Mouse (Mus musculus): ENCODE data around the gene Carmil3. TPM values are rescaled to one million over a fixed set of nuclear protein-coding genes. Genes with fewer than 3 reads are reported as not detected.

The Carmil3 gene
- polyA plus RNA-seq, 1 experiment from 2014 or later = 3.1 TPM

DNA sequence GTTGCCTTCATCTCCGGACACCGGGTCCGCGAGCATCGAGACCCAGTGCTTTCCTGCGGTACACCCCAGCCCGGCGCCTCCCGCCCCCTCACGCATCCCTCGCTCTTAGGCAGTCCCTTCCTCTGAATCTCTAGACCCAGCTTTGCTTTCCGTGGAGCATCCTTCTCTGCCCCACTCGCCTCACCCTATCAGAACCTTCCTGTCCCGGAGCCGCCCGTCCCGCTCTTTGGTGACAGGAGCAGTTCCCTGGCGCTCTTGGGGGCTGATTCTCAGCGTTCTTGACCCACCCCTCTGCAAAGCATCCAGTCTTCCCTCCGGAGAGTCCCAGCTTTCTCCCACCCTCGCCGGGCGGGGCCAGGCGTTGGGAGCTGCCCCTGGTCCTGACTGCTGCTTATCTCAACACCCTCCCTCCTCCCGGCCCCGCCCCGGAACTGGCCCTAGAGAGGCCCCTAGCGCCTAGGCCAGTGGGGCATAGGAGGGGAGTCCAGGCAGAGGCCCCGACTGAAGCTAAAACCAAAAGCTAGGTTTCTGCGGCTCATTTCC is 911 bp downstream of the Carmil3 start:
- H3K9ac ChIP-seq = peak overlapping the region; percentile 53
- H3K27me3 ChIP-seq (ENCODE audit: insufficient read depth, low read length) = no peaks in the 10 kb centered on the region
- peaks cover 11% of the 10 kb centered on the region; the same call in 1 of the 2 replicates for H3K36me3 ChIP-seq (ENCODE audit: insufficient read depth)
- WGBS = under 1% methylated on average over 30 of the region's 30 CpGs
- DNase-seq = peak; percentile 81
- peak overlapping the region; percentile 46; the same call in 1 of the 2 replicates for H3K27ac ChIP-seq (ENCODE audit: low read depth)
- no peaks in the 10 kb centered on the region for H3K9me3 ChIP-seq (ENCODE audit: low read depth, low read length)
- no peak for TF ChIP-seq CTCF (IDR thresholded peaks at IDR 0.05; ENCODE audit: low read depth)
- ATAC-seq (ENCODE audit: insufficient read depth) = peak; percentile 82
- H3K4me3 ChIP-seq (ENCODE audit: low read depth, low read length) = peak overlapping the region; percentile 66
- peaks cover 4% of the 10 kb centered on the region; the same call in 1 of the 2 replicates for H3K4me1 ChIP-seq (ENCODE audit: insufficient read depth)
- peak overlapping the region; percentile 99 for H3K4me2 ChIP-seq

DNA sequence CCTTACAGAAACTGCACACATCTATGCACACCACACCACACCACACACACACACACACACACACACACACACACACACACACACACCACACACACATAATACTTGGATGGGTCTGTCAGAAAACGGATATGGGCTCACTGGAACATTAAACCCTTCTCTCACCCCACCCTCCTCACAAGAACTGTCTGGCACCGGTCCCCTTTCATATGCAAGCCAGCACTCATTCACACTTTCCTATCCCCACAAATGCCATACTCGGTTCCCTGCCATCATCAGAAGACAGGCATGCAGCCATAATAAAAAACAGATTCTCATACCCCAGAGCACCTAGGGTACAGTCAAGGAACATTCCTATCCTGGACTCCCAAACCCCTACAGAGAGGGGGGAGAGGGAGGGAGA is 1.7 kb downstream of the Carmil3 start:
- TF ChIP-seq CTCF (IDR thresholded peaks at IDR 0.05; ENCODE audit: low read depth) = no peak
- Histone ChIP-seq H3K4me2 (peak overlapping the region; percentile 99; the same call in 1 of the 2 replicates), H3K27me3 (ENCODE audit: insufficient read depth, low read length) (no peaks in the 10 kb centered on the region), H3K36me3 (ENCODE audit: insufficient read depth) (peaks cover 9% of the 10 kb centered on the region; the same call in 1 of the 2 replicates), H3K4me3 (ENCODE audit: low read depth, low read length) (no peak overlapping the region), H3K4me1 (ENCODE audit: insufficient read depth) (peaks cover 4% of the 10 kb centered on the region; the same call in 1 of the 2 replicates), H3K9ac (no peak overlapping the region), H3K9me3 (ENCODE audit: low read depth, low read length) (no peaks in the 10 kb centered on the region), H3K27ac (ENCODE audit: low read depth) (no peak overlapping the region)
- DNase-seq (no peak), ATAC-seq (ENCODE audit: insufficient read depth) (no peak)
- 26% methylated on average over 3 of the region's 3 CpGs for WGBS

DNA sequence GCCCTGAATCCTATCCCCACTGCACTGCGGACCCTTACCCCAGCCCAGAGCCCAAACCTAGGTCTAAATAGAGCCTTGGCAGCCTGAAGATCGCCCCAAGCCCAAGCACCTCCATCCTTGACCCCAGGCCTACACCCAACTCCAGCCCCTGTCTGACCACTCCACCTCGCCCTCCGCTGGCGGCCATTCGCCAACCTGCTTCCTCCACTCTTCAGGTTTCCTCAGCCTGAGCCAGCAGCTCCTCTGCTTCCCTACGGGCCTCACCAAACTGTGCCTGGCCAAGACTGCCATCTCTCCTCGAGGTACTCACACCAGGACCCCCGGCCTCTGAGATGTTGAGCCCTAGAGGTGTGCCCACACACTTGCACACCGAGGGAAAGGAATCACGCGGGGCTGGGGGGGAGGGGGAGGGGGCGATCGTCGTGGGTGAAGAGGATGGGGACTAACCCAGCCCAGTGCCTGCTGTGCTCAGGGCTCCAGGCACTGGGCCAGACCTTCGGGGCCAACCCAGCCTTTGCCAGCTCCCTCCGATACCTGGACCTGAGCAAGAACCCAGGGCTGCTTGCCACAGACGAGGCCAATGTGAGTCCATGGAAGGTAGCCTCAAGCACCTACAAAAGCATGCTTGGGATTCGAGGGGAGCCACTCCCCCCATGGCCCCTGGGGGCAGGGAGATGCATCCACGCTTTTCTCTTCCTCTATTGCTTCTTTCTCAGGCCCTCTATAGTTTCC is 5.2 kb downstream of the Carmil3 start:
- Histone ChIP-seq H3K27ac (ENCODE audit: low read depth) (no peak overlapping the region), H3K4me3 (ENCODE audit: low read depth, low read length) (no peak overlapping the region), H3K4me2 (no peak overlapping the region), H3K36me3 (ENCODE audit: insufficient read depth) (no peaks in the 10 kb centered on the region), H3K4me1 (ENCODE audit: insufficient read depth) (peaks cover 4% of the 10 kb centered on the region; the same call in 1 of the 2 replicates), H3K9me3 (ENCODE audit: low read depth, low read length) (no peaks in the 10 kb centered on the region), H3K9ac (no peak overlapping the region), H3K27me3 (ENCODE audit: insufficient read depth, low read length) (no peaks in the 10 kb centered on the region)
- DNase-seq (no peak), ATAC-seq (ENCODE audit: insufficient read depth) (no peak)
- no peak for TF ChIP-seq CTCF (IDR thresholded peaks at IDR 0.05; ENCODE audit: low read depth)
- WGBS = 69% methylated on average over 16 of the region's 20 CpGs

DNA sequence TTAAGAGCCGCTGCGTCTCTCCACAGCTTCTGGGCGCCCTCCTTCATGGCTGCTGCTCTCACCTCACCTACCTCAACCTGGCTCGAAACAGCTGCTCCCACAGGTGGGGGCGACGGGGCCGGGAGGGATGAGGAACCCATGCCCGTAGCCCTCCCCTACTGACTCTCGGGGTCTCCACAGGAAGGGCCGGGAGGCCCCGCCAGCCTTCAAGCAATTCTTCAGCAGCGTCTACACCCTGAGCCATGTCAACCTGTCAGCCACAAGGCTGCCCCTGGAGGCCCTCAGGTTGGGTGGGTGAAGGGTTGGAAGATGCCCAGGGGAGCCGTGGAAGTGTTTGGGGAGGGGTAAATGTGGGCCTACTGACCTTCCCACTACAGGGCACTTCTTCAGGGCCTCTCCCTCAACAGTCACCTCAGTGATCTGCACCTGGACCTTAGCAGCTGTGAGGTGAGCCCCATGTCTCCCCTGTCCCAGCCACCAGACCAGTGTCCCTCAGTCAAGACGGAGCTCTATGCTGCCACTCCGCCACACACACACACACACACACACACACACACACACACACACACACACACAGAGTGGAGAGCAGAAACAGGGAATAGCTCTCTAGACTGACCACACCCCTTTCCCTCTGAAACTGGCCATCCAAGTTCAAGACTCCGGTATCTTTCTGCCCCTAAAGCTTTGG is 6.5 kb downstream of the Carmil3 start:
- H3K36me3 ChIP-seq (ENCODE audit: insufficient read depth) = no peaks in the 10 kb centered on the region
- ATAC-seq (ENCODE audit: insufficient read depth) (peak; percentile 43), DNase-seq (no peak)
- H3K27me3 ChIP-seq (ENCODE audit: insufficient read depth, low read length) = no peaks in the 10 kb centered on the region
- H3K9me3 ChIP-seq (ENCODE audit: low read depth, low read length) = no peaks in the 10 kb centered on the region
- no peak overlapping the region for H3K9ac ChIP-seq
- WGBS = 54% methylated on average over 16 of the region's 16 CpGs
- no peak overlapping the region for H3K4me3 ChIP-seq (ENCODE audit: low read depth, low read length)
- H3K27ac ChIP-seq (ENCODE audit: low read depth) = no peak overlapping the region
- TF ChIP-seq CTCF (IDR thresholded peaks at IDR 0.05; ENCODE audit: low read depth) = no peak
- peaks cover under 1% of the 10 kb centered on the region; the same call in 1 of the 2 replicates for H3K4me1 ChIP-seq (ENCODE audit: insufficient read depth)
- H3K4me2 ChIP-seq = no peak overlapping the region

DNA sequence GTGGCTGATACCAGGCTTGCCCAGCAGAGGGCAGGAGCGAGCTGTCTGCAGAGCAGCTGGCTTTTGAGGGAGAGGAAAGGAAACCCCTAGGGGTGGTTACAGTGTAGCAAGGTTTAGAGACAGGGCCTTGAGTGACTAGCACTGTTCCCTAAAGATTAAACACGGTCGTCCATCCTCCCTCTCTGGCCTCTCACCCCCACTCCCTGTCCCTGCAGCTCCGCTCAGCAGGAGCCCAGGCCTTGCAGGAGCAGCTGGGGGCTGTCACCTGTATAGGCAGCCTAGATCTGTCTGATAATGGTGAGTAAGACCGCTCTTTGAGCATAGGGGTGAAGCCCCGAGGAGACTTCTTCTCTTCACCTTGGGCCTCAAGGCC is 7.0 kb downstream of the Carmil3 start:
- Histone ChIP-seq H3K27me3 (ENCODE audit: insufficient read depth, low read length) (no peaks in the 10 kb centered on the region), H3K9ac (no peak overlapping the region), H3K4me1 (ENCODE audit: insufficient read depth) (no peaks in the 10 kb centered on the region), H3K36me3 (ENCODE audit: insufficient read depth) (no peaks in the 10 kb centered on the region), H3K9me3 (ENCODE audit: low read depth, low read length) (no peaks in the 10 kb centered on the region), H3K4me2 (no peak overlapping the region), H3K4me3 (ENCODE audit: low read depth, low read length) (no peak overlapping the region), H3K27ac (ENCODE audit: low read depth) (no peak overlapping the region)
- DNase-seq = peak; percentile 94
- WGBS = 21% methylated on average over 6 of the region's 6 CpGs
- peak; percentile 67 for ATAC-seq (ENCODE audit: insufficient read depth)
- TF ChIP-seq CTCF (IDR thresholded peaks at IDR 0.05; ENCODE audit: low read depth) = peak; percentile 99

DNA sequence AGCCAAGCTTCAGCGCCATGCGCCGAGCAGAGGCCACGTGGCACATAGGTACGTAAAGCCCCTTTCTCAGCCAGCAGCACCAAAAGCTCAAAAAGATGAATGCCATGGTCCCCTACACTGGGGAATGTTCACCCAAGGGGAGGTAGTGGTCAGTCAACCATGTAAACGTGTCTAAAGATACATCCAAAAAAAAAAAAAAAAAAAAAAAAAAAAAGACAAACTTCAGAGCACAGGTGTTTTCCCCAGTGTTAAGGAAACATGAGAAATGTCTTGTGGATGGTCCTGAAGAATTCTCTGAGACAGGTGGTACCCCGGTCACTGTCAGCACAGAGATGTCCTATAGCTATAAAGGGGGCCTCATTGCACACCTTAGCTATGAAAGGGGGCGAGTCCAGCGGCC is 15.2 kb downstream of the Carmil3 start:
- TF ChIP-seq CTCF (IDR thresholded peaks at IDR 0.05; ENCODE audit: low read depth) = no peak
- WGBS = 83% methylated on average over 9 of the region's 9 CpGs
- ATAC-seq (ENCODE audit: insufficient read depth) = no peak
- DNase-seq = no peak
- Histone ChIP-seq H3K4me1 (ENCODE audit: insufficient read depth) (no peaks in the 10 kb centered on the region), H3K27me3 (ENCODE audit: insufficient read depth, low read length) (no peaks in the 10 kb centered on the region), H3K4me2 (no peak overlapping the region), H3K27ac (ENCODE audit: low read depth) (no peak overlapping the region), H3K4me3 (ENCODE audit: low read depth, low read length) (no peak overlapping the region), H3K36me3 (ENCODE audit: insufficient read depth) (no peaks in the 10 kb centered on the region), H3K9ac (no peak overlapping the region), H3K9me3 (ENCODE audit: low read depth, low read length) (no peaks in the 10 kb centered on the region)

DNA sequence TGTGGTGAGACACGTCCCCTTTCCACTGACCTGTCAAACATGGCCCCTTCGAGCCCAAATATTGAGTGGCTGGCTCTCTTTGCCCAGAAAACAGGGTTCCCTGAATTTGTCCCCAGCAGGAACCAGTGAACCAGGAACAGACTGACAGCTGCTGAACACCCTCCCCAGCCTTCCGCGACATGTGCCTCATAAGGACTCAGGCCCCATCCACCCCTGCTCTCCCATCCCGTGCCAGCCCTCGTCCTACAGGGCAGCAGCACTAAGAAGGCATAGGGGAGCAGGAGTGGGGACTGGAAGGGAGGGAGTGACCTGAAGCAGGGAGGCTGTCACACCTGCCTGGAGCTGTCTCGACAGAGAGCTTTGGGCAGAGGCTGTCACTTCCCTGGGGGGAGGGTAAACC is 17.4 kb downstream of the Carmil3 start:
- no peak overlapping the region for H3K9ac ChIP-seq
- no peak overlapping the region for H3K27ac ChIP-seq (ENCODE audit: low read depth)
- 47% methylated on average over 7 of the region's 7 CpGs for WGBS
- no peak overlapping the region for H3K4me2 ChIP-seq
- H3K4me1 ChIP-seq (ENCODE audit: insufficient read depth) = no peaks in the 10 kb centered on the region
- H3K27me3 ChIP-seq (ENCODE audit: insufficient read depth, low read length) = no peaks in the 10 kb centered on the region; the same call in 1 of the 2 replicates
- no peak for TF ChIP-seq CTCF (IDR thresholded peaks at IDR 0.05; ENCODE audit: low read depth)
- H3K9me3 ChIP-seq (ENCODE audit: low read depth, low read length) = no peaks in the 10 kb centered on the region
- no peak for DNase-seq
- no peak for ATAC-seq (ENCODE audit: insufficient read depth)
- no peaks in the 10 kb centered on the region for H3K36me3 ChIP-seq (ENCODE audit: insufficient read depth)
- H3K4me3 ChIP-seq (ENCODE audit: low read depth, low read length) = no peak overlapping the region
